Mouse (Mus musculus): Measurements from ENCODE around the gene 1700074P13Rik. TPM values are rescaled to one million over a fixed set of nuclear protein-coding genes. Genes with fewer than 3 reads are reported as not detected.
"Not testable (repeated sequence)": the region's sequence is repeated elsewhere in the genome, so short reads cannot be mapped to it uniquely, and the experiment has no call there.

1700074P13Rik gene
- not detected in 2 replicates for polyA plus RNA-seq (2016; fragmentation: Nextera tagmentation; extraction: Ambion mirVana)

DNA sequence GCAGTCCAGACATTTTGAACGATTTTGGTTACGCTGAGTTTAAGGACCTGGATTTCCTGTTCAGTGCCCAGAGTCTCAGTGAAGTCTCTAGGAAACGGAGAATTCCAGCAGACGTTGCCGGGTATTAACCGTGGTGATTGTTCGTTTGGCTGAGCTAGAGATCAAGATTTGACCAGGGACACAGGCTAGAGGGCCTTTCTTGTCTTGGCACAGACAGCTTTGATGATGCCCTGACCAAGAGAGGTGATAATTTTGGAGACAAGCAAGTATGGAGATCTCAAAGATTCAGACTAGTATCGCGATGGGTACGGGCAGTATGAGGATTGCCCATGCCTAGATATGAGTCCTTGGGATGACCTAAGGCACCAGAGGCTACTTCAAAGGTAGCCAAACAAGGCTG, at the start of gene 1700074P13Rik:
Gene 1700074P13Rik (minus strand): TSS at position 101 of the 400 bp plus-strand sequence.
- no peaks in the 10 kb centered on the region for H3K36me3 ChIP-seq
- no peaks in the 10 kb centered on the region for H3K9me3 ChIP-seq
- no peaks in the 10 kb centered on the region for H3K4me1 ChIP-seq (replicated peaks)
- no peaks in the 10 kb centered on the region for H3K27me3 ChIP-seq (ENCODE audit: insufficient read depth, poor library complexity, severe bottlenecking)
- no peak within 1 kb of the TSS for H3K27ac ChIP-seq
- 94% methylated on average over 10 of the region's 10 CpGs for WGBS
- no peak for DNase-seq (ENCODE audit: low spot score)
- H3K4me3 ChIP-seq, result no peak within 1 kb of the TSS

DNA sequence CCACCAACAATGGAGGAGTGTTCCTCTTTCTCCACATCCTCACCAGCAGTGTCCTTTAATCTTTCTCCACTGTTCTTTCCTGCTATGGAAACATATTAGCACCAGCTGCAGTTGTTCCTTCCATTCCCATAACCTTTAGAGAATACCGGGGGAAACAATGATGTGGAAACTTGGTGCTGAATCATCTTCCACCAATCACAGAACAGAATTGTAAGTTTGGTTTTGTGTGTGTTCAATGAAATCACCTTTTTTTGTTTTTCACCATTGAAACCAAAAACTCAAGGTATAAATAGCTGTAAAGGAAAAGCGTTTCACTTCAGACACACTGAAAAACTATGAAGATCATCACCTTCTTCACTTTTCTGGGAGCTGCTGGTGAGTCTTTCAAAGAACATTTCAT, 24.1 kb upstream of the 1700074P13Rik start, which contains the start of gene 1810009J06Rik:
Gene 1810009J06Rik (plus strand): TSS at position 301 of the 400 bp plus-strand sequence.
- H3K4me3 ChIP-seq; H3K27ac ChIP-seq; H3K9me3 ChIP-seq; DNase-seq (ENCODE audit: low spot score); H3K27me3 ChIP-seq (ENCODE audit: insufficient read depth, poor library complexity, severe bottlenecking); H3K36me3 ChIP-seq; H3K4me1 ChIP-seq (replicated peaks): not testable (repeated sequence)
- WGBS, result 93% methylated on average over 2 of the region's 2 CpGs

DNA sequence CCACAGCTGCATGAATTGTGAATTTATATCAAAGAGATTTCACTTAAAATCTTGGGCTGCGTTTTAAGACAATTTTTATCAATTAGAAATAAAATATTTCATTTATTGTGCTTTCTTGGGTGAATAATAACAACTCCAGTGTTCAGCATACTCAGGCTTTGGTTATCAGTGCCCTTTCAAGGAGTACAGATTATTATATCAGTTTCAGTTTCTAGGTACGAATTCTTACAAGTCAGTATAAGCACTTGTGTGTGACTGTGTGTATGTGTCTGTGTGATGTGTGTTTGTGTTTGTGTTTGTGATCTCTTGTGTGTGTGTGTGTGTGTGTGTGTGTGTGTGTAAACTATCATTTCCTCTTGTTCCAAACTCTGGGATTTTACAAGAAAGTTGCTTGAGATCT, 13.4 kb upstream of the 1700074P13Rik start:
- Histone ChIP-seq H3K4me1 (replicated peaks) (no peaks in the 10 kb centered on the region), H3K36me3 (no peaks in the 10 kb centered on the region), H3K4me3 (no peak overlapping the region), H3K27me3 (ENCODE audit: insufficient read depth, poor library complexity, severe bottlenecking) (no peaks in the 10 kb centered on the region), H3K27ac (no peak overlapping the region), H3K9me3 (peaks cover 6% of the 10 kb centered on the region; the same call in 1 of the 2 replicates)
- no peak for DNase-seq (ENCODE audit: low spot score)
- WGBS, result 74% methylated on average over 2 of the region's 2 CpGs

DNA sequence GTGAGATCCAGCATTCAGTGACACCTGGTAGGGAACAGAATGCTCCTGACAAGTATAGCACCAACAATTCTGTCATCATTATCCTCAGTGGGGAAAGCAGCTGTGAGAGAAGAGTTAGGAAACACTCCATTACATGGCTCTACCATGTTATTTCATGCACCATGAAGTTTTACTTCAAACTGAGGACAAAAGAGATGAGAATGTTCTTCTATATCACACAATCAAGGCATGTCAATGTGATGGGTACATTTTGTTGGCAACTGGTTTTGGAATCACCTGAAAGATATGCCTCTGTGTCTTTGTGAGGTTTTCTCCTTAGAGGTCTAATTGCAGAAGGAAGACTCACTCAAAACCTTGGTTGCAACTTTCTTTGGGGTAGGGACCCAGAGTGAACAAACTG, 11.4 kb upstream of the 1700074P13Rik start, which contains the start of gene Gm4744:
Gene Gm4744 (minus strand): TSS at position 101 of the 400 bp plus-strand sequence.
- Histone ChIP-seq H3K9me3 (no peaks in the 10 kb centered on the region), H3K27me3 (ENCODE audit: insufficient read depth, poor library complexity, severe bottlenecking) (no peaks in the 10 kb centered on the region), H3K4me1 (replicated peaks) (no peaks in the 10 kb centered on the region), H3K36me3 (no peaks in the 10 kb centered on the region), H3K27ac (no peak within 1 kb of the TSS), H3K4me3 (no peak within 1 kb of the TSS)
- DNase-seq (ENCODE audit: low spot score), result no peak

DNA sequence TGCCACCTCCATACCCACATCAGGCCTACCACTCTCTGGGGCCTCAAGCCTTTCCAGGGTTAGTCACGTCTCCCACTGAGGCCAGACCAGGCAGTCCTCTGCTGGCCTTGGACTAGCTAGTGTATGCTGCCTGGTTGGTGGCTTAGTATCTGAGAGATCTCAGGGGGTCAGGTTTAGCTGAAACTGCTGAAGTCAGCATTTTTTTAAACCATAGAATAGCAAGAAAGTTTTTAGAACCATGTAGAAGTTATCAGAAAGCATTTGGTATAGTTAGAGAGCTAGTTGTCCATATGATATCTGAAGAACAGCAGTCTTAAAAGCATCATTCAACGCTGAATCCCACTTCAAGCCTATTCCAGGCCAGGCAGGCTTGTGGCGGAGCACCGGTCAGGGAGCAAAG, 20.4 kb downstream of the 1700074P13Rik start:
- Histone ChIP-seq H3K4me1 (replicated peaks) (no peaks in the 10 kb centered on the region), H3K27ac (no peak overlapping the region), H3K27me3 (ENCODE audit: insufficient read depth, poor library complexity, severe bottlenecking) (no peaks in the 10 kb centered on the region), H3K9me3 (no peaks in the 10 kb centered on the region), H3K4me3 (no peak overlapping the region), H3K36me3 (no peaks in the 10 kb centered on the region)
- DNase-seq (ENCODE audit: low spot score), result no peak
- 88% methylated on average over 4 of the region's 4 CpGs for WGBS

DNA sequence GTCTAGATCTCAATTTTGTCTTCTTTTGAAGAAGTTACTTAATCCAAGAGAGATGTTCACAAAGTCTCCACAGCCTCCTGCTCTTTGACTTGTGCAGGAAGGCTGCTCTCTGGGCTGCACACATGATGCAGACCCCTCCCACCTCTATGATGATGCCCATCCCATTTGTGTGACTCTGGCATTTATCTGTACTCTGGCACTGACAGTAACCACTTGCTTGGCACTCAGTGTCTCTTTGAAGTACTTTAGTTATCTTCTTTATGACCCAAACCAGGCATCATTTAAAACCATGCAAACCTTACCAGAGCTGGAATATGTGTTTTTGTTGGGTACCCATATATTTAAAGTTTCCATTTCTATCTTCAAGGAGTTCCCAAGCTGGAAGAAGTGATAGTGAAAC, 40.1 kb downstream of the 1700074P13Rik start, which contains the start of gene Prss58:
Gene Prss58 (minus strand): TSS at position 101 of the 400 bp plus-strand sequence.
- H3K4me3 ChIP-seq, result no peak within 1 kb of the TSS

DNA sequence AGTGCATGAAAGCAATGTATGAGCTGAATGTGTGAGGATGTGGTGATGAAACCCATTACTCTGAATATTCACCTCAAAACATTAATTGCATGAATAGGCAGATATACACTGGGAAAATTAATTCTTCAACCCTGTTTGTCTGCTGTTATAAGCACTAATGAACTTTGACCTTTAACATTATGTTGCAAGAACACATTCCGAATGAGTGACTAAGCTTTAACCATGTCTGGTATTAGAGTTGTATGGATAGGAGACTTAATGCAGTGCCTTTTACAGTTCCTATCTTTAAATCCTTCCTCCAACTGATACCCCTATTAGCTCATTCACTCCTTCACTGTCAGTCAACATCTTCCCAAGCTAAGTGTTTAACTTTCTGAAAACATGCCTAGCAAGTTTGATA, 45.6 kb downstream of the 1700074P13Rik start:
- Histone ChIP-seq H3K27me3 (ENCODE audit: insufficient read depth, poor library complexity, severe bottlenecking) (no peaks in the 10 kb centered on the region), H3K27ac (no peak overlapping the region), H3K9me3 (no peaks in the 10 kb centered on the region), H3K36me3 (no peaks in the 10 kb centered on the region), H3K4me3 (no peak overlapping the region), H3K4me1 (replicated peaks) (no peaks in the 10 kb centered on the region)
- DNase-seq (ENCODE audit: low spot score), result no peak
- 90% methylated on average over 1 of the region's 1 CpGs for WGBS

More for the DNA sequence above, 40.1 kb downstream of the 1700074P13Rik start, which contains the start of gene Prss58:
- no peak for DNase-seq (ENCODE audit: low spot score)
- Histone ChIP-seq H3K9me3 (no peaks in the 10 kb centered on the region), H3K36me3 (no peaks in the 10 kb centered on the region), H3K27me3 (ENCODE audit: insufficient read depth, poor library complexity, severe bottlenecking) (no peaks in the 10 kb centered on the region), H3K27ac (no peak within 1 kb of the TSS), H3K4me1 (replicated peaks) (no peaks in the 10 kb centered on the region)

DNA sequence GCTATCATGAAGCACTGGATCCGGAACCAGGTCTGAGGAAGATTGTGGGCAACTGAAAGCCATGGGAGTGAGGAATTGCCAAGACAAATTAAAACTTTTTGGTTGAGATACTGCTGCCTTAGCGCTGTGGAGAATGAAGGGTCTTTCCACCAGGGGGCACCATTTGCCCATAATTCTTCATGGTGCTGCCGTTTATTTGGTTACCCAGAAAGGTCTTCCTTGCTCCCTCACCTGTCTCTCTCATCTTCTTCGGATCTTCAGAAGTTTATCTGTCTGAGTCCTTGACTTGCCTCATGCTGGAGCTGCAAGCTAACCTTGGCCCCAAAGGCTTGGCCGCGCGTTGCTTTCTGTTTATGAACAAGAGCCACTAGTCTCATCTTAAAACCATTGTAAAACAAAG, 46.8 kb downstream of the 1700074P13Rik start:
- DNase-seq (ENCODE audit: low spot score), result peak; percentile 31
- WGBS, result 39% methylated on average over 7 of the region's 7 CpGs
- no peaks in the 10 kb centered on the region for H3K36me3 ChIP-seq
- no peaks in the 10 kb centered on the region for H3K27me3 ChIP-seq (ENCODE audit: insufficient read depth, poor library complexity, severe bottlenecking)
- no peaks in the 10 kb centered on the region for H3K9me3 ChIP-seq
- H3K27ac ChIP-seq, result no peak overlapping the region
- no peak overlapping the region for H3K4me3 ChIP-seq
- no peaks in the 10 kb centered on the region for H3K4me1 ChIP-seq (replicated peaks)

DNA sequence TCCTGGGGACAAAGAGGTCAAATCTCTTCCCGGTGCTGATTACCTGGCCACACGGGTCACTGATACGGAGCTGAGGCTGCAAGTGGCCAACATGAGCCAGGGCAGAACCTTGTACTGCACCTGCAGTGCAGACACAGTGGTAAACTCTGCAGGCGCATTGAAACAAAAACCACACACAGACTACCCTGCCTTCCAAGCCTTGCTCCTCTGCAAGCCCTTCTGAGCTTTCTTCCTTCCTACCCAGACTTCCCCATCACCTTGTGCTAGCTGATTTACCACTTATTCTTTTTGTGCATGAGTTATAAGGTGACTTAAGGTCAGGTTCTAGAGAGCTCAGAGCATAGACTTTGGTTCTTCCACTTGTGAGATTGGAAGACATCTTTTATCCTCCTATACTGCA, 48.6 kb downstream of the 1700074P13Rik start:
- no peak overlapping the region for H3K27ac ChIP-seq
- H3K4me3 ChIP-seq, result no peak overlapping the region
- H3K4me1 ChIP-seq (replicated peaks), result no peaks in the 10 kb centered on the region
- no peak for DNase-seq (ENCODE audit: low spot score)
- no peaks in the 10 kb centered on the region for H3K9me3 ChIP-seq
- no peaks in the 10 kb centered on the region for H3K36me3 ChIP-seq
- H3K27me3 ChIP-seq (ENCODE audit: insufficient read depth, poor library complexity, severe bottlenecking), result no peaks in the 10 kb centered on the region
- WGBS, result 89% methylated on average over 4 of the region's 4 CpGs

DNA sequence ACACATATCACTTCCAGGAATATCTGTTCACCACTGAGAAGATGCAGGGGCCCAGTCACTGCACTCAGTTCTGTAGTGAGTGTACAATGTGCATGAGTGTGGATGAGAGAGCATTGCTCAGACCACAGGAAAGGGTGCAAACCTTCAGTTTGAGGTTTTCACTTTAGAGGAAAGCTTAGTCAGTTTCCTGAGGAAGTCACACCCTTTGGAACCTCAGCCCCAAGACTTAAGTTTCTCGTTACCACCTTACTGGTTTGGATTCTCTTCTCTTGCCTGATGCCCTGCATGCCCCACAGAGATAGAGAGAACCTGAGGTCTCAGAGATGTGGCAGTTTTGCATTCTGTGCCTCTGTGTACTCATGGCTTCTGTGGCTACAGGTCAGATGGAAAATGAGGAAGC, 49.4 kb downstream of the 1700074P13Rik start:
- DNase-seq (ENCODE audit: low spot score), result no peak
- Histone ChIP-seq H3K27ac (no peak overlapping the region), H3K9me3 (no peaks in the 10 kb centered on the region), H3K27me3 (ENCODE audit: insufficient read depth, poor library complexity, severe bottlenecking) (no peaks in the 10 kb centered on the region), H3K4me3 (no peak overlapping the region), H3K4me1 (replicated peaks) (no peaks in the 10 kb centered on the region), H3K36me3 (no peaks in the 10 kb centered on the region)
- WGBS, result 77% methylated on average over 1 of the region's 1 CpGs

DNA sequence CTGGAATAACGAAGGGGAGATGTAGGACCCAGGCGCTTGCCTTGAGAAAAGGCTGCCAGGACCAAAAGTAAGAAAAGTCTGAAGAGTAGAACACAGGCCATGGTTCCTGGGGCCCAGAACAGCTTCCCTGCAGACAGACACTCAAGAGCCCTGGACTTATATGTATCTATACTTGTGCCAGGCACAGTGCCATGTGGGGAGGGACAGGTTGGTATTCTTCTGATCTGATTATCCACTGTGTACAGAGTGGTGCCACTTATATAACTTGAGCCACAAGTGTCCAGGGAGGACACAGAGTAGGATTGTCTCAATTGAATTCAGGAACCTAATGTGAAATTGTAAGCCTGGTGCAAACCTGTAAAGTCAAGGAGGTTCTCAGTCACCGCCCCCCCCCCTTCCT, 53.0 kb downstream of the 1700074P13Rik start, which contains the start of gene Moxd2:
Gene Moxd2 (minus strand): TSS at position 101 of the 400 bp plus-strand sequence.
- H3K4me1 ChIP-seq (replicated peaks), result no peaks in the 10 kb centered on the region
- no peak within 1 kb of the TSS for H3K27ac ChIP-seq
- H3K27me3 ChIP-seq (ENCODE audit: insufficient read depth, poor library complexity, severe bottlenecking), result no peaks in the 10 kb centered on the region
- no peak for DNase-seq (ENCODE audit: low spot score)
- H3K36me3 ChIP-seq, result no peaks in the 10 kb centered on the region
- no peak within 1 kb of the TSS for H3K4me3 ChIP-seq
- no peaks in the 10 kb centered on the region for H3K9me3 ChIP-seq
- 88% methylated on average over 3 of the region's 3 CpGs for WGBS
